Mouse (Mus musculus) hindbrain, embryonic 14.5 days (tissue): ENCODE results near the gene Snx30. TPM values are rescaled to one million over a fixed set of nuclear protein-coding genes. Genes with fewer than 3 reads are reported as not detected.

ENCODE experiments used
- ATAC-seq: fragments of 200-750 bp; cut with Nextera tagmentation; 2 replicates; pipeline ENCODE4 v1.8.0; 2017; ENCODE audit warnings: moderate number of reproducible peaks, mild to moderate bottlenecking, moderate TSS enrichment, moderate library complexity; ENCODE audit not compliant: low FRiP score
- DNase-seq: peaks from one replicate; pipeline ENCODE4 v3.0.0-alpha.2; 2015; ENCODE audit warnings: low spot score
- H3K27ac ChIP-seq: fragments of 300-500 bp; sonication (generic); 2 replicates; pipeline ENCODE4 v1.5.1; 2014; ENCODE audit warnings: mild to moderate bottlenecking, moderate library complexity
- H3K27me3 ChIP-seq: fragments of 300-500 bp; sonication (generic); 2 replicates; pipeline ENCODE4 v1.6.1; 2014; ENCODE audit warnings: mild to moderate bottlenecking, low read length, mixed read lengths; ENCODE audit not compliant: control insufficient read depth, insufficient read depth
- H3K36me3 ChIP-seq: fragments of 300-500 bp; sonication (generic); replicated peaks from 2 replicates; pipeline ENCODE4 v1.6.1; 2014; ENCODE audit not compliant: control insufficient read depth, insufficient read depth
- H3K4me1 ChIP-seq: fragments of 300-500 bp; sonication (generic); replicated peaks from 2 replicates; pipeline ENCODE4 v1.6.1; 2014; ENCODE audit warnings: antibody characterized with exemption, low read length, mixed read lengths; ENCODE audit not compliant: control insufficient read depth, insufficient read depth
- H3K4me2 ChIP-seq: fragments of 300-500 bp; sonication (generic); replicated peaks from 2 replicates; pipeline ENCODE4 v1.6.1; 2014; ENCODE audit warnings: mild to moderate bottlenecking, moderate library complexity
- H3K4me3 ChIP-seq: fragments of 300-500 bp; sonication (generic); replicated peaks from 2 replicates; pipeline ENCODE4 v1.5.1; 2014; ENCODE audit warnings: mild to moderate bottlenecking, low read length
- H3K9ac ChIP-seq: fragments of 300-500 bp; sonication (generic); 2 replicates; pipeline ENCODE4 v1.6.1; 2014
- H3K9me3 ChIP-seq: fragments of 300-500 bp; sonication (generic); 2 replicates; pipeline ENCODE4 v1.6.1; 2016; ENCODE audit warnings: low read length; ENCODE audit not compliant: control insufficient read depth
- WGBS: fragments of 180-500 bp; shearing (Covaris S2); extraction: QIAGEN DNeasy Blood & Tissue Kit; methylation state at CpG from one replicate; pipeline ENCODE4 v1.1.7; 2014; 5-methylcytosine and 5-hydroxymethylcytosine counted together
- polyA plus RNA-seq: library from polyadenylated mRNA; unstranded; fragments of >200 nt; fragmentation: Nextera tagmentation; extraction: Ambion mirVana; gene quantifications from 2 replicates; pipeline ENCODE4 v1.2.1, GENCODE M21; 2014

The Snx30 gene
- polyA plus RNA-seq, result 21.9 and 29.2 TPM in 2 replicates

GRCm38 (mm10) chr4:59805181-59805967 lies at the start of gene Snx30:
TSS of gene Snx30 (plus strand) at chr4:59805840.
- H3K9ac ChIP-seq, result peak within 1 kb of the TSS; percentile 75
- ATAC-seq, result peak; percentile 91
- no peaks in the 10 kb centered on the region for H3K9me3 ChIP-seq
- 2% methylated on average over 44 of the region's 45 CpGs for WGBS
- H3K4me1 ChIP-seq, result peaks cover 14% of the 10 kb centered on the region
- peak within 1 kb of the TSS; percentile 71 for H3K27ac ChIP-seq
- peak within 1 kb of the TSS; percentile 76 for H3K4me2 ChIP-seq
- H3K4me3 ChIP-seq, result peak within 1 kb of the TSS; percentile 66
- no peaks in the 10 kb centered on the region for H3K36me3 ChIP-seq
- H3K27me3 ChIP-seq, result no peaks in the 10 kb centered on the region
- peak; percentile 88 for DNase-seq

GRCm38 (mm10) chr4:59756332-59757082 lies 49.1 kb upstream of the Snx30 start:
- ATAC-seq (no peak), DNase-seq (no peak)
- Histone ChIP-seq H3K36me3 (peaks cover 17% of the 10 kb centered on the region), H3K9me3 (no peaks in the 10 kb centered on the region), H3K4me2 (no peak overlapping the region), H3K9ac (no peak overlapping the region), H3K27me3 (no peaks in the 10 kb centered on the region), H3K27ac (no peak overlapping the region), H3K4me3 (no peak overlapping the region), H3K4me1 (peaks cover 6% of the 10 kb centered on the region; the same call in 1 of the 2 replicates)
- WGBS, result 71% methylated on average over 9 of the region's 9 CpGs

GRCm38 (mm10) chr4:59757452-59758435 lies 47.9 kb upstream of the Snx30 start:
- peaks cover 6% of the 10 kb centered on the region; the same call in 1 of the 2 replicates for H3K4me1 ChIP-seq
- H3K9me3 ChIP-seq, result no peaks in the 10 kb centered on the region
- no peak overlapping the region for H3K4me2 ChIP-seq
- peaks cover 8% of the 10 kb centered on the region; the same call in 1 of the 2 replicates for H3K36me3 ChIP-seq
- no peak overlapping the region for H3K4me3 ChIP-seq
- H3K27me3 ChIP-seq, result no peaks in the 10 kb centered on the region
- 79% methylated on average over 12 of the region's 12 CpGs for WGBS
- no peak overlapping the region for H3K27ac ChIP-seq
- no peak for ATAC-seq
- no peak overlapping the region for H3K9ac ChIP-seq
- DNase-seq, result no peak

GRCm38 (mm10) chr4:59760016-59760415 lies 45.6 kb upstream of the Snx30 start:
- Histone ChIP-seq H3K27ac (no peak overlapping the region), H3K36me3 (no peaks in the 10 kb centered on the region), H3K9ac (no peak overlapping the region), H3K4me1 (peaks cover 7% of the 10 kb centered on the region; the same call in 1 of the 2 replicates), H3K27me3 (no peaks in the 10 kb centered on the region), H3K4me3 (no peak overlapping the region), H3K4me2 (no peak overlapping the region), H3K9me3 (no peaks in the 10 kb centered on the region)
- WGBS, result 84% methylated on average over 4 of the region's 4 CpGs
- ATAC-seq, result no peak
- DNase-seq, result no peak

GRCm38 (mm10) chr4:59760636-59761364 lies 44.8 kb upstream of the Snx30 start:
- peaks cover 11% of the 10 kb centered on the region; the same call in 1 of the 2 replicates for H3K4me1 ChIP-seq
- H3K36me3 ChIP-seq, result no peaks in the 10 kb centered on the region
- H3K4me2 ChIP-seq, result no peak overlapping the region
- H3K27ac ChIP-seq, result no peak overlapping the region
- H3K27me3 ChIP-seq, result no peaks in the 10 kb centered on the region
- no peaks in the 10 kb centered on the region for H3K9me3 ChIP-seq
- H3K4me3 ChIP-seq, result no peak overlapping the region
- DNase-seq, result no peak
- no peak overlapping the region for H3K9ac ChIP-seq
- WGBS, result 53% methylated on average over 10 of the region's 10 CpGs
- ATAC-seq, result no peak

GRCm38 (mm10) chr4:59761365-59761729 lies 44.3 kb upstream of the Snx30 start:
- Histone ChIP-seq H3K27me3 (no peaks in the 10 kb centered on the region), H3K27ac (no peak overlapping the region), H3K4me3 (no peak overlapping the region), H3K9me3 (no peaks in the 10 kb centered on the region), H3K9ac (no peak overlapping the region), H3K4me1 (peaks cover 16% of the 10 kb centered on the region; the same call in 1 of the 2 replicates), H3K36me3 (no peaks in the 10 kb centered on the region), H3K4me2 (no peak overlapping the region)
- ATAC-seq (no peak), DNase-seq (no peak)
- 77% methylated on average over 4 of the region's 4 CpGs for WGBS

- H3K36me3 ChIP-seq, result 0 out of 2 replicates have a peak, but pooled peaks cover 7% of the 10 kb centered on the region
- no peaks in the 10 kb centered on the region for H3K9me3 ChIP-seq
- peak overlapping the region; percentile 33; the same call in 1 of the 2 replicates for H3K27ac ChIP-seq
- H3K9ac ChIP-seq, result no peak overlapping the region
- WGBS, result 72% methylated on average over 7 of the region's 7 CpGs
- 0 out of 2 replicates have a peak, but pooled peaks have one; percentile 34 for ATAC-seq
- no peaks in the 10 kb centered on the region for H3K27me3 ChIP-seq
- H3K4me2 ChIP-seq, result peak overlapping the region; percentile 22; the same call in 1 of the 2 replicates
- no peak overlapping the region for H3K4me3 ChIP-seq
- no peak for DNase-seq
- H3K4me1 ChIP-seq, result peaks cover 16% of the 10 kb centered on the region; the same call in 1 of the 2 replicates
Observed at GRCm38 (mm10) chr4:59764950-59765349, 40.7 kb upstream of the Snx30 start.

- Histone ChIP-seq H3K4me2 (peak overlapping the region; percentile 22), H3K27me3 (no peaks in the 10 kb centered on the region), H3K4me3 (no peak overlapping the region), H3K4me1 (peaks cover 13% of the 10 kb centered on the region; the same call in 1 of the 2 replicates), H3K9me3 (no peaks in the 10 kb centered on the region), H3K9ac (no peak overlapping the region), H3K27ac (peak overlapping the region; percentile 33), H3K36me3 (peaks cover 12% of the 10 kb centered on the region; the same call in 1 of the 2 replicates)
- WGBS, result 14% methylated on average over 7 of the region's 7 CpGs
- peak; percentile 66 for ATAC-seq
- peak; percentile 67 for DNase-seq
Observed at GRCm38 (mm10) chr4:59765385-59766005, 40.1 kb upstream of the Snx30 start.
